Mouse (Mus musculus) layer of hippocampus, adult 11-12 months (tissue): ENCODE data around the gene Zdhhc17.

ENCODE experiments used
- DNase-seq: peaks from one replicate; pipeline ENCODE4 v3.0.0; 2022; ENCODE audit warnings: low spot score

The Zdhhc17 gene

GRCm38 (mm10) chr10:111005611-111006488 lies 4.1 kb downstream of the Zdhhc17 start:
- DNase-seq = no peak

GRCm38 (mm10) chr10:111004220-111004619 lies 5.7 kb downstream of the Zdhhc17 start:
- DNase-seq = no peak

DNA sequence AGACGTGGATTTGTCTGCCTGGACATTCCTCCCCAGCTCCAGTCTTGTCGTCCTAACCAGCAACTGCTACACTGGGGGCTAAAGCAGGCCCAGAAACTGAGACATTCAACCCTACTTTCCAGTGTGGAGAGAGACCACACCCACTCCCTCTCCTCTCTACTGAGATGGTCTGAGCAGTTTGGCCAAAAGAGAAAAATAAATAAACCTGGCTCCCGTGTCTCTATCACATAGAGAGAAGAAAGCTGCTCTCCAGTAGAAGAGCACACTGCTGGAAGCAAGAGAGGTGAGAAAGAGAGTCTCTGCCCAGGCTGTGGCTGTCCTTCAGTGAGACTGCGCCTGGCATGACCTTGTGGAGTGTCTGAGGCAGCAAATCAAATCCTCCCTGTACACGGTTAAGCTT lies 10.7 kb downstream of the Zdhhc17 start:
- DNase-seq = no peak

DNA sequence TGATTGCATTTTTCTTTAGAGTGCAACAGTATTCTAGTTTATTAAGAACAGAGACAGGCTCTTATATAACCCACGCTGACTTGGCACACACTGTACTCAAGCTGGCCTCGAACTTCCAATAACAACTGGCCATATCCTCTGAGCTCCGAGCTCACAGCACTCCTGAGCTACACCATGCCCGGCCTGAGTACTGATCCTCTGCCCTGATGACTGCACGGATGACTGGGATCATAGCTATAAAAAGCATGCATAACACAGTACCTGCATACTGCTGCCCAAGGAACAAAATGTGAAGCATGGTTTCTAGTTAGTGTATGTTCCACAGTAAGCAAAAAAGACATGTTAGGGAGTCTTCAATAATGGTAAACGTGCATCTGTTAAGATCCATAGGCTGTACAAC lies 12.8 kb downstream of the Zdhhc17 start:
- no peak for DNase-seq

DNA sequence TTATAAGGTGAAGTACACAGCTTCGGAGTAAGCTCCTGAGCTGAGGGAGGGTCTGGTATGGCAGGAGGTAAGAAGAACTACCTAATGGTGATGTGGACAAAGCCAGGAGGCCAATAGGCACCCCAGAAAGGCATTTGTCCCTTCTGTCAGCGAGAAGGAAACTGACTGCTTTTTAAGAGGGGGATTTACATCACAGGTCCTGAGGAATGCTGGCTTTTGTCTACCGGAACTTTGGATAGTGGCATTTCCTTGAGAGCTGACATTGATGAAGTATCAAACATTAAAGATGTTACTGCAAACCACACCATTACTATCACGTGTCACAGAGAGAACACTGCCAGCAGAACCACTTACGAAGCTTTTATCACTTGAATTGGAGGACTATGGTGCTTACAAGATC lies 15.2 kb downstream of the Zdhhc17 start:
- DNase-seq = no peak

- DNase-seq = no peak
Observed at GRCm38 (mm10) chr10:110993249-110993648, 16.7 kb downstream of the Zdhhc17 start.

DNA sequence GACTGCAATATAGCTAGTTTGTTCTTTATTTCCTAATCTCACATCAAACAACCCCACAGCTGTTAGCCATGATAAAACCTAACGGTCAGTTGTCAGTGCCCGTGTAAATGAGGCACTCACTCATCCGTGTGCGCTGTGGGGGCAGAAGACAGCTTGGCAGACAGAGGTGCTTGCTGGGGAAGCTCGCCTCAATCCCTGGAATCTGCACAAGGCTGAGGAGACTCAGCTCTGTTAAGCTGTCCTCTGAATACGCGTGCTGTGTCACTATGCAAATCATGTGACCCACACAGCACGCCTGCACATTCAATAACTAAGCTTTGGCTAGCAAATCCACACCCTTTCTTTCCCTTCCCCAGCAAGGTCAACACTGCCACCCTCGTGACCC lies 17.9 kb downstream of the Zdhhc17 start:
- no peak for DNase-seq

GRCm38 (mm10) chr10:110991307-110992046 lies 18.5 kb downstream of the Zdhhc17 start:
- DNase-seq = no peak

DNA sequence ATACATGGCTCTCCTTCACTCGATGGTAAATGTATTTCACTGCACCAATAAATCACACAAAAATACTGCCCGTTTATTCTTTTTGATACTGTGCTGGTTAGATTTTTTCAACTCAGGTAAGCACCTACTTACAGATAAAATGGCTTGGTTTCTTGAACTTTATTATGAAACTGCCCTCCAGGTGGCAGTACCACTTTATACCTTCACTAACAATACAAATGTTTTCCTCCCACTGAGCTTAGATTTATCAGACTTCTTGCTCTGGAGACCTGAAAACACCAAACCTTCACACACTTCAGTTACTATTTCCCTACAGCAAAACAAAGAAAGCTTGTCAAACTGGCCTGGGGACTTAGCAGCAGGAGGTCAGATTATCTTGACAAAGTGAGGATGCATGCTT lies 20.2 kb downstream of the Zdhhc17 start:
- DNase-seq = peak; percentile 41

GRCm38 (mm10) chr10:110986682-110987081 lies 23.3 kb downstream of the Zdhhc17 start:
- no peak for DNase-seq

- no peak for DNase-seq
Observed at GRCm38 (mm10) chr10:110982771-110983170, 27.2 kb downstream of the Zdhhc17 start.

DNA sequence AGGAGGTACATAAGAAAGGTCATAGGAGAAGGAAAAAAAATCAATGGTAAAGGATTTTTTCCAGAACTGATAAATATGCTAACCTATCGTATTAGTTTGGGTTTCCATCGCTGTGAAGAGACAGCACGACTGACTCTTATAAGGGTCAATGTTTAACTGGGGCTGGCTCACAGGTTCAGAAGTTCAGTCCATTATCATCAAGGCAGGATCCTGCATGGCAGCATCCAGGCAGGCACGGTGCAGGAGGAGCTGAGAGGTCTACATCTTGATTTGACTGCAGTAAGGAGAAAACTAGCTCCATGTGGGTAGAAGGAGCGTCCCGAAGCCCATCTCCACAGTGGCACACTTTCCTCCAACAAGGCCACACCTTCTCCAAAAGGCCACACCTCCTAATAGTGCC lies 29.5 kb downstream of the Zdhhc17 start:
- no peak for DNase-seq

DNA sequence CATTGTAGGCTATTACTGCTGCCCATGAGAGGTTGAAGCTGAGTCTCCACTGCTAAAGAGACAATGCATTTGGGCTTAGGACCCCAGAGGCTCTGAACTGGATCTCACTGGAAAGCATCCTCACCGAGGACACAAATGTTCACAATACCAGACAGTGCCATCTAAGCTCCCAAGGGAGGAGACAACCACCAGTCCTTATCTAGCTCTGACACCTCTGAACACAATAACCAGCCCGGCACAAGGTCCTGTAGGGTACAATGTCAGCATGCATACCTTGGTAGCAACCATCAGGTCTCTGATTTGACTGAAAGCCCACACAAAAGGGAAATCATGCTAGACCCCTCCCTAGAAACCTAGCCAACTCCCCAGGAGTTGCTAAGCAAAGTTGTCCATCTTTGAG lies 30.5 kb downstream of the Zdhhc17 start:
- DNase-seq = no peak

DNA sequence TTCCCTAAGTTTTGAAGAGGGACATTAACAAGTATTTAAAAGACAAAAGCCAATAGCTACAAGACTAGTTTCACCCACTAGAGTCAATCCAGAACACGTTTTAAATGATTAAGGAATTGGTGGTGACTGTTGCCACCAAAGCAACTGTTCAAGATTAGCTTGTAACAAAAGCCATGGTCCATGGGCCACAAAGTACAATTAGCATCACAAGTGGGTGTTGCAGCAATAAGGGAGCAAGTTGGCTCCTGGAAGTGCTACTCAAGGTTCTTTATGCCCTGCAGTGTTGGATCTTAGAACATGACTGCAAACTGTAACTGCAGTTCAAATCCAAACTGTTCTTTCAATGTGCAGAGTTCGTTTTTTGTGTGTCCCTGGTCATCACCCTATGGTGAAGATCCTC lies 32.6 kb downstream of the Zdhhc17 start:
- no peak for DNase-seq

DNA sequence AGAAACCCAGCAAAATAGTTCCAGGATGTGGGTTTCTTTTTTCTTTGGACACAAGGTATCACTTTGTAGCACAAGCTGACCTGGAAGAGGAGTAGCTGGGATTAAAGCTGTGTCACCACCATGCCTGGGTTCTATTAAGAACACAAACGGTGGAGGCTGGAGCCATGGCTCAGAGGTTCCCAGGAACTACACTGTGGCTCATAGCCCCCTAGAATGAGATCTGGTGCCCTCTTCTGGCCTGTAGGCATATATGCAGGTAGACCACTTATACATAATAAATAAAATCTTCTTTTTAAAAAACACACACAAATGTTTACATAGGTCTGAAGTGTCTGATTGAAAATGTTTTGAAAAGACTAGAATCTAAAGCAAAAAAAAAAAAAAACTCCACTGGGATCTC lies 33.9 kb downstream of the Zdhhc17 start:
- DNase-seq = no peak

- no peak for DNase-seq
Observed at GRCm38 (mm10) chr10:110974885-110975284, 35.1 kb downstream of the Zdhhc17 start.

- DNase-seq = peak; percentile 60
Observed at GRCm38 (mm10) chr10:110974463-110974862, 35.5 kb downstream of the Zdhhc17 start.

DNA sequence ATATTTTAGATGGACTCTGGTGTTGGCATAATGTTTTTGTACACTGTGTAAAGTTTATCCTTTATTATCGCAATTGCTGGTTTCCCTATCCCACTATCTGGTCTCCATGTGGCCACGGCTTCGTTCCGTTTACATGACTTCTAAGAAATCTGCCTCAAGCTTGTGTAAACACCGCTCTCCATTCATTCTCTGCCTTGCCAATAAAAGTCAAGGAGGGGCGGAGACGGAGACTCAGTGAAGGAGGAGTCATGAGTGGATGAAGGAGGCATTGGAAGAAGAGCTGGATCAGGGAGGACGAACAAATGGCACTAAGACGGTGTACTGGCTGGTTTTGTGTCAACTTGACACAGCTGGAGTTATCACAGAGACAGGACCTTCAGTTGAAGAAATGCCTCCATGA lies 37.9 kb downstream of the Zdhhc17 start:
- no peak for DNase-seq

- DNase-seq = no peak
Observed at GRCm38 (mm10) chr10:110971483-110971882, 38.5 kb downstream of the Zdhhc17 start.

DNA sequence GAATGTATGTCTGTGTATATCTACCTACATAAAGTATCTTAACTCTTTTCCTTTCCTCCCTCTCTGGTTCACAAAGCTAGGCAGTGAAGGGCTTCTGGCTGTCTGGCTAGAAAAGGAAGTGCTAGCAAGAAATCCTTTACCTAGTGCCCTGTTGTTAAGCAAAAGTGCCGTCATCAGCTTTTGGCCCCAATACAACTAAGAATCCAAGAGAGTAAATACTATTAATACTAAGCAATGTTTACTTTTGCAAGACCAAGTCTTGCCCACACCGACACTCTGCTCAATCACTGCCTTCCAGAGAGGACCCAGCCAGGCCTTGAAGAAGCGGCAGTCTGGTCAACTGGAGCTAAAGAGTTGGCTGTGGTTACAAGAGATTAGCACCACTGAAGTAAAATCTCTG lies 38.9 kb downstream of the Zdhhc17 start:
- no peak for DNase-seq

DNA sequence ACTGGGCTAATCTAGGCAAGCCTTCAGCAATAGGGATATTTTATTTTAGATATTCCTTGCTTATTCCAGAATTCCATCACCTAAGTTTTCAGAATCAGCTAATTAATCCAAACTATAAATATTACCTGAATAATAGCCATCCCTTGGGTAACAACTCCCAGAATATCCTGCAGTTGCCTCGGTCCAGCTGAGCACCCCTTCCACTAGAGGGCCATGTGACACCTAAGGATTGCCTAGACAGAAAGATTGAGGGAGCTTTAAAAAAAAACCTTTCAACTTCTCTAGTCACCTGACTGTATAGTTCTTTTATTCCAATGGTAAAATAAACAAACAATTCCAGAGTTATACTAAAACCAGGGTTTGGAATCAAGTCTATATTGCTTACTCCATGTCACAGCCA lies 47.8 kb downstream of the Zdhhc17 start:
- no peak for DNase-seq

GRCm38 (mm10) chr10:110960841-110961240 lies 49.1 kb downstream of the Zdhhc17 start:
- no peak for DNase-seq

DNA sequence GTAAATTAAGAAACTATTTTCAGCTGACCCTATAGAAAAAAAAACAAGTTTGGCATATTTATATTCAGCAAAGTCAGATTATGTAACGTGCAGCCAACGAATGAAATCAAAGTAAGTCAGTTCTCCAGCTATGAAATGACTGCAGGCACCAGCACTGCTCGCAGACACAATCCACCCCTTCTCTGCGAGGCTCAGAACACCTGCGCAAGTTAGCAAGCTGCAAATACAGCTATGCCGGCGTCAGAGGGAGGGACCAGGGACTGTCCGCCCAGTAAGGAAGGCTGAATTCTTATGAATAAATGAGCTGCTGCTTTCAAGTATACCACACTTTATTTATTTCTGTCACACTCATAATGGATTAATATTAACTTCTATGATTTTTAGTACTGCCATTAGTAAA lies 50.2 kb downstream of the Zdhhc17 start:
- DNase-seq = no peak
